Mouse (Mus musculus) intestine, postnatal 0 days (tissue): Measurements from ENCODE around the gene Pemt. TPM values are rescaled to one million over a fixed set of nuclear protein-coding genes. Genes with fewer than 3 reads are reported as not detected.
A peak's percentile ranks its signal among the peaks of the same experiment; 100 is the strongest.

Experiments used
- ATAC-seq: fragments of 200-750 bp; cut with Nextera tagmentation; 2 replicates; pipeline ENCODE4 v1.8.0; 2017; ENCODE audit warnings: mild to moderate bottlenecking, moderate TSS enrichment, moderate library complexity
- H3K27ac ChIP-seq: fragments of 300-500 bp; sonication (generic); 2 replicates; pipeline ENCODE4 v1.5.1; 2014; ENCODE audit warnings: mild to moderate bottlenecking, low read depth, low read length, moderate library complexity
- H3K27me3 ChIP-seq: fragments of 300-500 bp; sonication (generic); replicated peaks from 2 replicates; pipeline ENCODE4 v1.6.1; 2014; ENCODE audit warnings: low read length, mixed read lengths; ENCODE audit not compliant: control insufficient read depth, insufficient read depth
- H3K36me3 ChIP-seq: fragments of 300-500 bp; sonication (generic); 2 replicates; pipeline ENCODE4 v1.6.1; 2014; ENCODE audit warnings: mild to moderate bottlenecking, moderate library complexity; ENCODE audit not compliant: control insufficient read depth, insufficient read depth
- H3K4me1 ChIP-seq: fragments of 300-500 bp; sonication (generic); replicated peaks from 2 replicates; pipeline ENCODE4 v1.6.1; 2014; ENCODE audit warnings: antibody characterized with exemption, low read length, mixed read lengths; ENCODE audit not compliant: control insufficient read depth, insufficient read depth
- H3K4me2 ChIP-seq: fragments of 300-500 bp; sonication (generic); replicated peaks from 2 replicates; pipeline ENCODE4 v1.6.1; 2014; ENCODE audit warnings: low read depth, mild to moderate bottlenecking, moderate library complexity
- H3K4me3 ChIP-seq: fragments of 300-500 bp; sonication (generic); 2 replicates; pipeline ENCODE4 v1.5.1; 2014; ENCODE audit warnings: low read depth, low read length
- H3K9ac ChIP-seq: fragments of 300-500 bp; sonication (generic); 2 replicates; pipeline ENCODE4 v1.6.1; 2014; ENCODE audit warnings: mild to moderate bottlenecking, low read depth, low read length
- H3K9me3 ChIP-seq: fragments of 300-500 bp; sonication (generic); 2 replicates; pipeline ENCODE4 v1.6.1; 2016; ENCODE audit warnings: mixed run types; ENCODE audit not compliant: control insufficient read depth
- CTCF ChIP-seq: sonication (generic); IDR thresholded peaks from 2 replicates; pipeline ENCODE4 v1.5.1; 2016; ENCODE audit warnings: low read depth, mild to moderate bottlenecking, control low read depth, antibody characterized with exemption, moderate library complexity
- WGBS: fragments of 180-500 bp; shearing (Covaris S2); extraction: QIAGEN DNeasy Blood & Tissue Kit; methylation state at CpG from one replicate; pipeline ENCODE4 v1.1.7; 2014; 5-methylcytosine and 5-hydroxymethylcytosine counted together
- polyA plus RNA-seq: library from polyadenylated mRNA; unstranded; fragments of >200 nt; fragmentation: Nextera tagmentation; extraction: Ambion mirVana; gene quantifications from 2 replicates; pipeline ENCODE4 v1.2.1, GENCODE M21; 2015

The Pemt gene
- polyA plus RNA-seq, 1 experiment from 2014 or later, result 5.0 TPM

DNA sequence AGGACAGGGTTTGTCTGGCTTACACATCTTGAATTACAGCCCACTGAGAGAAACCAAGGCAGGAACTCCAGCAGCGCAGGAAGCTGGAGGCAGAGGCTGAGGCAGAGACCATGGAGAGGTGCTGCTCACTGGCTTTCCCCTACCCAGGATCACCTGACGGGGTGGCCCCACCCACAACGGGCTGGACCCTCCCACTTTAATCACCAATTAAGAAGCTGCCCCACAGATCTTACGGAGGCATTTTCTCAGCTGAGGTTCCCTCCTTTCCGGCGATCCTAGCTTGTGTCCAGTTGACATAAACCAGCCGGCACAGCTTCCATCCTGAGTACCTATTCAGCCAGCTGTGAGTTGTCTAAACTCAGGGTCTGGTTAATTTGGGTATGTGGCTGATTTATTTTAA is 125.0 kb downstream of the Pemt start:
- no peak overlapping the region for H3K4me3 ChIP-seq
- TF ChIP-seq CTCF, result no peak
- peak overlapping the region; percentile 56 for H3K4me2 ChIP-seq
- H3K27ac ChIP-seq, result no peak overlapping the region
- WGBS, result 20% methylated on average over 7 of the region's 7 CpGs
- H3K36me3 ChIP-seq, result no peaks in the 10 kb centered on the region
- peak overlapping the region; percentile 34; the same call in 1 of the 2 replicates for H3K9ac ChIP-seq
- H3K27me3 ChIP-seq, result no peaks in the 10 kb centered on the region
- ATAC-seq, result peak; percentile 66
- no peaks in the 10 kb centered on the region for H3K9me3 ChIP-seq
- 0 out of 2 replicates have a peak, but pooled peaks cover 5% of the 10 kb centered on the region for H3K4me1 ChIP-seq

Other genes with a start within 250 kb of the Pemt start
- gene Flcn, start 236.5 kb downstream of the Pemt start, polyA plus RNA-seq, result 36.8 and 38.1 TPM in 2 replicates
- 19.8 and 21.0 TPM in 2 replicates for gene Nt5m, start 207.0 kb downstream of the Pemt start, polyA plus RNA-seq
- gene Cops3, start 206.7 kb downstream of the Pemt start, polyA plus RNA-seq, result 84.4 and 85.6 TPM in 2 replicates
- 19.4 and 22.1 TPM in 2 replicates for gene Med9, start 98.3 kb downstream of the Pemt start, polyA plus RNA-seq
- gene Rasd1, start 81.5 kb downstream of the Pemt start, polyA plus RNA-seq, result 1.1 and 1.4 TPM in 2 replicates
- gene Rai1, start 58.5 kb upstream of the Pemt start, polyA plus RNA-seq, result 10.1 and 10.6 TPM in 2 replicates
- 86.9 and 88.1 TPM in 2 replicates for gene Srebf1, start 176.1 kb upstream of the Pemt start, polyA plus RNA-seq